Mouse (Mus musculus): Measurements from ENCODE around the gene Fkbp8. TPM values are rescaled to one million over a fixed set of nuclear protein-coding genes. Genes with fewer than 3 reads are reported as not detected.
A peak's percentile ranks its signal among the peaks of the same experiment; 100 is the strongest.

Fkbp8 gene
- polyA plus RNA-seq, 1 experiment from 2014 or later, result 353 TPM

- Histone ChIP-seq H3K36me3 (no peaks in the 10 kb centered on the region), H3K4me1 (peaks cover 55% of the 10 kb centered on the region), H3K9ac (peak within 1 kb of the TSS; percentile 36), H3K27me3 (replicated peaks) (peaks cover 99% of the 10 kb centered on the region), H3K27ac (no peak within 1 kb of the TSS), H3K4me2 (replicated peaks) (peak within 1 kb of the TSS; percentile 60), H3K4me3 (peak within 1 kb of the TSS; percentile 31), H3K9me3 (no peaks in the 10 kb centered on the region)
- ATAC-seq (ENCODE audit: low FRiP score, low read depth), result peak; percentile 14; the same call in 1 of the 2 replicates
- WGBS, result under 1% methylated on average over 72 of the region's 93 CpGs
These were observed 34.6 kb upstream of the Fkbp8 start, which contains the start of gene Crlf1 for GRCm38 (mm10) chr8:70492664-70493640. Crlf1 (plus strand) TSS chr8:70493158.

GRCm38 (mm10) chr8:70493692-70494415 is 33.7 kb upstream of the Fkbp8 start:
- H3K9ac ChIP-seq, result 0 out of 2 replicates have a peak overlapping the region, but pooled peaks have one; percentile 5
- no peaks in the 10 kb centered on the region for H3K9me3 ChIP-seq
- peaks cover 47% of the 10 kb centered on the region for H3K4me1 ChIP-seq
- under 1% methylated on average over 47 of the region's 47 CpGs for WGBS
- H3K27me3 ChIP-seq (replicated peaks), result peaks cover 99% of the 10 kb centered on the region
- H3K4me2 ChIP-seq (replicated peaks), result peak overlapping the region; percentile 60
- no peak overlapping the region for H3K27ac ChIP-seq
- H3K4me3 ChIP-seq, result peak overlapping the region; percentile 31; the same call in 1 of the 2 replicates
- no peaks in the 10 kb centered on the region for H3K36me3 ChIP-seq
- ATAC-seq (ENCODE audit: low FRiP score, low read depth), result no peak

GRCm38 (mm10) chr8:70494416-70494945 is 33.0 kb upstream of the Fkbp8 start:
- ATAC-seq (ENCODE audit: low FRiP score, low read depth), result no peak
- peak overlapping the region; percentile 31; the same call in 1 of the 2 replicates for H3K4me3 ChIP-seq
- H3K27ac ChIP-seq, result no peak overlapping the region
- peaks cover 42% of the 10 kb centered on the region for H3K4me1 ChIP-seq
- 2% methylated on average over 28 of the region's 28 CpGs for WGBS
- no peaks in the 10 kb centered on the region for H3K9me3 ChIP-seq
- no peaks in the 10 kb centered on the region for H3K36me3 ChIP-seq
- H3K9ac ChIP-seq, result no peak overlapping the region
- H3K27me3 ChIP-seq (replicated peaks), result peaks cover 99% of the 10 kb centered on the region
- H3K4me2 ChIP-seq (replicated peaks), result peak overlapping the region; percentile 60

- H3K4me2 ChIP-seq (replicated peaks), result peak overlapping the region; percentile 23; the same call in 1 of the 2 replicates
- WGBS, result 2% methylated on average over 21 of the region's 21 CpGs
- H3K27me3 ChIP-seq (replicated peaks), result peaks cover 99% of the 10 kb centered on the region
- peak overlapping the region; percentile 17 for H3K4me3 ChIP-seq
- H3K4me1 ChIP-seq, result peaks cover 38% of the 10 kb centered on the region
- no peak overlapping the region for H3K27ac ChIP-seq
- no peaks in the 10 kb centered on the region for H3K9me3 ChIP-seq
- no peak for ATAC-seq (ENCODE audit: low FRiP score, low read depth)
- no peak overlapping the region for H3K9ac ChIP-seq
- no peaks in the 10 kb centered on the region for H3K36me3 ChIP-seq
These were observed 32.3 kb upstream of the Fkbp8 start for GRCm38 (mm10) chr8:70495001-70495770.

- Histone ChIP-seq H3K9ac (no peak overlapping the region), H3K27ac (no peak overlapping the region), H3K9me3 (no peaks in the 10 kb centered on the region), H3K4me1 (peaks cover 38% of the 10 kb centered on the region), H3K4me3 (peak overlapping the region; percentile 17), H3K4me2 (replicated peaks) (peak overlapping the region; percentile 23; the same call in 1 of the 2 replicates), H3K27me3 (replicated peaks) (peaks cover 99% of the 10 kb centered on the region), H3K36me3 (no peaks in the 10 kb centered on the region)
- ATAC-seq (ENCODE audit: low FRiP score, low read depth), result no peak
- 5% methylated on average over 12 of the region's 12 CpGs for WGBS
These were observed 31.8 kb upstream of the Fkbp8 start for GRCm38 (mm10) chr8:70495771-70496062.

- 8% methylated on average over 39 of the region's 39 CpGs for WGBS
- Histone ChIP-seq H3K27me3 (replicated peaks) (peaks cover 85% of the 10 kb centered on the region), H3K4me1 (peaks cover 31% of the 10 kb centered on the region), H3K36me3 (no peaks in the 10 kb centered on the region), H3K9ac (no peak overlapping the region), H3K4me2 (replicated peaks) (peak overlapping the region; percentile 32), H3K9me3 (no peaks in the 10 kb centered on the region), H3K4me3 (no peak overlapping the region), H3K27ac (no peak overlapping the region)
- ATAC-seq (ENCODE audit: low FRiP score, low read depth), result no peak
These were observed 26.9 kb upstream of the Fkbp8 start for GRCm38 (mm10) chr8:70500386-70501301.

GRCm38 (mm10) chr8:70501820-70502529 is 25.5 kb upstream of the Fkbp8 start:
- 8% methylated on average over 23 of the region's 23 CpGs for WGBS
- Histone ChIP-seq H3K4me2 (replicated peaks) (peak overlapping the region; percentile 33), H3K9ac (0 out of 2 replicates have a peak overlapping the region, but pooled peaks have one; percentile 26), H3K4me1 (peaks cover 39% of the 10 kb centered on the region), H3K27me3 (replicated peaks) (peaks cover 71% of the 10 kb centered on the region), H3K4me3 (no peak overlapping the region), H3K27ac (no peak overlapping the region), H3K36me3 (peaks cover 2% of the 10 kb centered on the region; the same call in 1 of the 2 replicates), H3K9me3 (no peaks in the 10 kb centered on the region)
- no peak for ATAC-seq (ENCODE audit: low FRiP score, low read depth)

GRCm38 (mm10) chr8:70502540-70502939 is 25.0 kb upstream of the Fkbp8 start:
- no peak for ATAC-seq (ENCODE audit: low FRiP score, low read depth)
- H3K9me3 ChIP-seq, result no peaks in the 10 kb centered on the region
- H3K27ac ChIP-seq, result no peak overlapping the region
- 0 out of 2 replicates have a peak overlapping the region, but pooled peaks have one; percentile 26 for H3K9ac ChIP-seq
- peaks cover 66% of the 10 kb centered on the region for H3K27me3 ChIP-seq (replicated peaks)
- H3K4me1 ChIP-seq, result peaks cover 41% of the 10 kb centered on the region
- H3K36me3 ChIP-seq, result peaks cover 7% of the 10 kb centered on the region
- no peak overlapping the region for H3K4me3 ChIP-seq
- 28% methylated on average over 12 of the region's 12 CpGs for WGBS
- peak overlapping the region; percentile 33 for H3K4me2 ChIP-seq (replicated peaks)

GRCm38 (mm10) chr8:70503062-70503750 is 24.3 kb upstream of the Fkbp8 start:
- no peak overlapping the region for H3K27ac ChIP-seq
- H3K27me3 ChIP-seq (replicated peaks), result peaks cover 60% of the 10 kb centered on the region
- no peak for ATAC-seq (ENCODE audit: low FRiP score, low read depth)
- H3K4me1 ChIP-seq, result peaks cover 41% of the 10 kb centered on the region
- no peak overlapping the region for H3K4me3 ChIP-seq
- peaks cover 13% of the 10 kb centered on the region for H3K36me3 ChIP-seq
- peak overlapping the region; percentile 20 for H3K4me2 ChIP-seq (replicated peaks)
- H3K9me3 ChIP-seq, result no peaks in the 10 kb centered on the region
- H3K9ac ChIP-seq, result 0 out of 2 replicates have a peak overlapping the region, but pooled peaks have one; percentile 29
- WGBS, result 11% methylated on average over 46 of the region's 46 CpGs

- peaks cover 50% of the 10 kb centered on the region for H3K4me1 ChIP-seq
- no peak for ATAC-seq (ENCODE audit: low FRiP score, low read depth)
- no peak overlapping the region for H3K27ac ChIP-seq
- 47% methylated on average over 16 of the region's 16 CpGs for WGBS
- 0 out of 2 replicates have a peak overlapping the region, but pooled peaks have one; percentile 5 for H3K4me2 ChIP-seq (replicated peaks)
- peaks cover 49% of the 10 kb centered on the region for H3K27me3 ChIP-seq (replicated peaks)
- no peak overlapping the region for H3K9ac ChIP-seq
- peaks cover 20% of the 10 kb centered on the region for H3K36me3 ChIP-seq
- H3K9me3 ChIP-seq, result no peaks in the 10 kb centered on the region
- H3K4me3 ChIP-seq, result no peak overlapping the region
These were observed 23.2 kb upstream of the Fkbp8 start for GRCm38 (mm10) chr8:70504291-70504716.

All from neural tube, embryonic 12.5 days (tissue).